In the genomic region with DNA sequence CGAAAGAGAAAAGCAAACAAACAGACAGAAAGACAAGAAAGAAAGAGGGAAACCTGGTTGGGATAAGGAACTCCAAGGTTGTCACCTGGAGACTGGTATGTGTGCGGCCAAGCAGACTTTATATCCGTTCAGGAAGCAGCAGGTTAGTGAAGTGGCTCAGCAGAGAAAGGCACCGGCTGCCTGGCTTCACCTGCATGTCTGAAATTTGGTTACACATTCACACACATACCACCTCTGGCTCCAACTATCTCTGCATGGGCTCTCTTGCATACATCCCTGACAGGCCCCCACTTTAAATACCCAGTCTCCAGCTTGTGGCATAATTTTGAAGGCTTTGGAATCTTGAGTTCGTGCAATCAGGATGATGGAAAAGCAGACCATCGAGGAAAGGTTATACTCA, we compare ENCODE assay signal across 29 mouse cellular contexts. TPM values are rescaled to one million over a fixed set of nuclear protein-coding genes. Genes with fewer than 3 reads are reported as not detected.
"Had no signal": no experiment of that assay in that cellular context is flagged by ENCODE, and none has a peak within 500 bp of the region (broad histone marks: within the 10 kb centered on the region; RNA-seq: fewer than 3 reads in every experiment).

No protein-coding gene starts in this region.

- H3K9ac ChIP-seq: forebrain, postnatal 0 days; heart, embryonic 13.5 days; heart, embryonic 15.5 days; hindbrain, embryonic 13.5 days; hindbrain, embryonic 15.5 days; limb, embryonic 13.5 days; limb, embryonic 15.5 days; liver, embryonic 12.5 days; liver, embryonic 14.5 days had no signal

- H3K4me2 ChIP-seq: heart, embryonic 11.5 days; heart, embryonic 13.5 days; heart, embryonic 15.5 days; hindbrain, embryonic 13.5 days; hindbrain, embryonic 15.5 days; limb, embryonic 13.5 days; limb, embryonic 15.5 days; liver, embryonic 12.5 days had no signal

- H3K9me3 ChIP-seq: heart, embryonic 13.5 days; heart, embryonic 15.5 days; hindbrain, embryonic 13.5 days; hindbrain, embryonic 15.5 days; limb, embryonic 13.5 days; limb, embryonic 15.5 days; liver, embryonic 12.5 days had no signal

- H3K4me3 ChIP-seq: heart, adult 2 months; heart, embryonic 13.5 days; heart, embryonic 15.5 days; hindbrain, embryonic 13.5 days; hindbrain, embryonic 15.5 days; limb, embryonic 13.5 days; limb, embryonic 15.5 days; liver, embryonic 12.5 days had no signal

- ATAC-seq: forebrain, postnatal 0 days; hindbrain, postnatal 0 days; intestine, embryonic 16.5 days; liver, embryonic 12.5 days had no signal

- H3K27me3 ChIP-seq: heart, embryonic 13.5 days; heart, embryonic 15.5 days; hindbrain, embryonic 13.5 days; hindbrain, embryonic 15.5 days; limb, embryonic 13.5 days; limb, embryonic 15.5 days; liver, embryonic 12.5 days had no signal

- H3K36me3 ChIP-seq: heart, embryonic 13.5 days; heart, embryonic 15.5 days; hindbrain, embryonic 13.5 days; hindbrain, embryonic 15.5 days; limb, embryonic 13.5 days; limb, embryonic 15.5 days; liver, embryonic 12.5 days had no signal

- DNase-seq: forebrain, postnatal 0 days; gastrocnemius, postnatal 14 days; gastrocnemius, postnatal 36 days; heart, adult 11 months; heart, adult 2 months; heart, postnatal 14 days; heart, postnatal 36 days; kidney, adult 2 months; kidney, postnatal 14 days; kidney, postnatal 36 days; layer of hippocampus, adult 9-11 months; layer of hippocampus, postnatal 36 days; left cerebral cortex, postnatal 4 days had no signal

- H3K4me1 ChIP-seq: heart, embryonic 15.5 days; limb, embryonic 13.5 days; limb, embryonic 15.5 days; liver, embryonic 12.5 days had no signal

- H3K27ac ChIP-seq: heart, adult 2 months; heart, embryonic 13.5 days; heart, embryonic 15.5 days; hindbrain, embryonic 13.5 days; hindbrain, embryonic 15.5 days; hindbrain, postnatal 0 days; limb, embryonic 13.5 days; limb, embryonic 15.5 days; liver, embryonic 12.5 days; liver, embryonic 14.5 days had no signal

RNA-seq across cellular contexts. Expression of a gene that starts 4.5 kb away (rescaled TPM):
- polyA plus RNA-seq: forebrain, postnatal 0 days; gonadal fat pad, adult 2 months; heart, adult 2 months; heart, embryonic 11.5 days; heart, embryonic 13.5 days; heart, embryonic 15.5 days; heart, postnatal 0 days; hindbrain, embryonic 11.5 days; hindbrain, embryonic 13.5 days; hindbrain, embryonic 15.5 days; hindbrain, postnatal 0 days; kidney, adult 2 months; limb, embryonic 11.5 days; limb, embryonic 13.5 days; liver, adult 2 months; liver, embryonic 12.5 days; liver, embryonic 14.5 days had no signal

RNA-seq across cellular contexts. Expression of a gene that starts 19.0 kb away (rescaled TPM):
- polyA plus RNA-seq: liver, adult 2 months had no signal
